Mouse (Mus musculus) embryonic stem cell, embryonic (primary cell): ENCODE data around the gene Ryr2.
"Not testable (repeated sequence)": the region's sequence is repeated elsewhere in the genome, so short reads cannot be mapped to it uniquely, and the experiment has no call there.

Experiments used
- CTCF ChIA-PET, 4 experiments: fragments of 300-600 bp in 2 of 4; fragments of 350-600 bp in 2 of 4; sonication (Branson Sonifier 250); formaldehyde crosslinking; loops; one replicate each; lab custom pipeline; 2022; ENCODE audit warnings: inconsistent platforms in 2 of 4; lab: Charles Lee
- POLR2A ChIA-PET, 4 experiments: fragments of 300-600 bp in 2 of 4; fragments of 350-600 bp in 2 of 4; sonication (Branson Sonifier 250); formaldehyde crosslinking; loops; one replicate each; lab custom pipeline; 2022; ENCODE audit warnings: antibody characterized with exemption in 4 of 4, inconsistent platforms in 1 of 4; lab: Charles Lee

Gene Ryr2

GRCm38 (mm10) chr13:11880503-11881227 lies 226.1 kb downstream of the Ryr2 start:
- CTCF ChIA-PET: interaction anchor here in 1 of 4 experiments (0.6 kb wide), 1 partner anchor 221 kb away, joined by 3 read pairs; no protein-coding TSS in a partner anchor

DNA sequence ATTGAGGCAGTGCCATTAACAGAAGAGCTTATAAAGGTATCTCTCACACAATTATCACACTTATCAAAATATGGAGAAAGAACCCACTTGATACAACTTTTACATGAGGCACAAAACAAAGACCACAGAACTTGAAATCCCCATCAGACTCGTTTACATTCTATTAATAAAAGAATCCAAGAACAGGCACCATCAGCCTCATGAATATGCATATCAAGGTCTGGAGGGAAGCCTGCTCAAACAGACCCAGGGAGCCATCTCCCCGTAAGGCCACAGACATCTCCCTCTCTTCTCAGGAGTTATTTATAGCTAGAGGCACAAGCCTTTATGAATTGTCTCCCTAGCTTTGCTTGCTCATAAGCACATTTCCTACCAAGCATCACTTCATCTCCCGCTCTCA lies 227.7 kb downstream of the Ryr2 start:
- POLR2A ChIA-PET: interaction anchor here in 1 of 4 experiments (1.2 kb wide), 1 partner anchor 14 kb away, joined by 3 read pairs; no protein-coding TSS in a partner anchor
- CTCF ChIA-PET: no interaction called here

More at GRCm38 (mm10) chr13:11880503-11881227, 226.1 kb downstream of the Ryr2 start:
- POLR2A ChIA-PET: interaction anchor here in 2 of 4 experiments (0.6 to 1.0 kb wide), 4 partner anchors 46 to 556 kb away, joined by 3 read pairs; no protein-coding TSS in a partner anchor

GRCm38 (mm10) chr13:11874852-11875251 lies 231.9 kb downstream of the Ryr2 start:
- ChIA-PET CTCF (interaction anchor here in 1 of 4 experiments (0.8 to 1.0 kb wide), 2 partner anchors 43 to 197 kb away, joined by 3 to 4 read pairs; no protein-coding TSS in a partner anchor), POLR2A (interaction anchor here in 2 of 4 experiments (0.8 to 1.1 kb wide), 2 partner anchors 9 to 10 kb away, joined by 3 read pairs; no protein-coding TSS in a partner anchor)

- ChIA-PET POLR2A (no interaction called here), CTCF (no interaction called here)
Measured at GRCm38 (mm10) chr13:11869971-11870370, 236.8 kb downstream of the Ryr2 start.

GRCm38 (mm10) chr13:11869486-11869885 lies 237.3 kb downstream of the Ryr2 start:
- CTCF ChIA-PET: no interaction called here
- POLR2A ChIA-PET: no interaction called here

DNA sequence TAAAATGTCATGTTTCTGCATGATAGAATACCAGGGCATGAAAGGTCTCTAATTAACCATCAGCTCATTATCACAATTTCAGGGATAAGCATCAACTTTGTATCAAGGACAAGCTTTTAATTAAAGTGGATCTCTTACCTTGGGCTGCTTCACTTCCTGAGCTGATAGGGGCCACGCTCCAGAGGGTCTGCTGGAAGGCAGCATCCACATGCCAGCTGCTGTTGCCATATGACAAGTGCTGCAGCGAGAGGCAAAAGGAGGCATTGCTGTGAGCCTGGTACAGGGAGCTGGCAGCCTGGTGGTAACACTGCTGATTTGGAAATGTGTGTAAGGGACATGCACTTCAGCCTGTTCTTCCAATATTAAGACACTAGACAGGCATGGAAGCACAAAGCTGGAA lies 237.8 kb downstream of the Ryr2 start:
- CTCF ChIA-PET: no interaction called here
- POLR2A ChIA-PET: no interaction called here

GRCm38 (mm10) chr13:11868056-11868455 lies 238.7 kb downstream of the Ryr2 start:
- ChIA-PET CTCF (no interaction called here), POLR2A (no interaction called here)

DNA sequence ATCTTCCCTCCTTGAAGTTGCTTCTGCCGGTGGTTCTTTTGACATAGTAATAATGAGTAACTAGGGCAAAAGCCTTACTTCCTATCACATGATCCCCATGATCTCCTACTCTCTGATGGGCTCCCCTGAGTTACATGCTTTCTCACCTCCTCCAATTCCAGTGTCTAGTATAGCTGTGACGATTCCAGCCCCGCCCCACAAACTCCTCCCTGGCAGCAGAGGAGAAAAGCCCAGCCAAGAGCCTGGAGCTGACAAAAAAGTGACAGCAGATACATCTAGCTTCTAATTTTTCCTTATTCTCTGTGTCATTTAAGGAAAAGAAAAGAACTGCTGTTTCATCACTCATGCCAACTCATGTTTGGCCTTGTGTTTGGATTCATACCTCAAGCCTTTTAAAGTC lies 241.5 kb downstream of the Ryr2 start:
- CTCF ChIA-PET: no interaction called here

GRCm38 (mm10) chr13:11851691-11852090 lies 255.1 kb downstream of the Ryr2 start:
- ChIA-PET CTCF (no interaction called here), POLR2A (no interaction called here)

More for the DNA sequence above, 241.5 kb downstream of the Ryr2 start:
- POLR2A ChIA-PET: interaction anchor here in 1 of 4 experiments (0.7 to 1.4 kb wide), 4 partner anchors 10 to 393 kb away, joined by 3 to 5 read pairs (median 4); partner anchors contain the start of gene Mtr

DNA sequence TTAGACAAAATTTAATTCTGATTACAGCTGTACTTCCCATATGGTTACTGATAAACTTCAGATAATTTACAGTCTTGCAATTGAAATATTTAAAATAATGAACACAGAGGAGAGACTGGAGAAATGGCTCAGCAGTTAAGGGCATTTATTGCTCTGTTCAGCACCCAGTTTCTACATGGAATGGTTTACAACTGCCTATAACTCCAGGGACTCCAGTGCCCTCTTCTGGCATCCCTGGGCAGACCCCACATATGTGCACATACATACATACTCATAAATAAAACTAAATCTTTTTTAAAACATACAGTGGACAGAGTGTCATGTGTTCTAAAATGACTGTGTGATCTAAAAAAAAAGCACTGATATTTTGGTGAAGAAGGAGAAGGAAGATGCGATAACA lies 262.9 kb downstream of the Ryr2 start:
- ChIA-PET POLR2A (no interaction called here), CTCF (no interaction called here)

DNA sequence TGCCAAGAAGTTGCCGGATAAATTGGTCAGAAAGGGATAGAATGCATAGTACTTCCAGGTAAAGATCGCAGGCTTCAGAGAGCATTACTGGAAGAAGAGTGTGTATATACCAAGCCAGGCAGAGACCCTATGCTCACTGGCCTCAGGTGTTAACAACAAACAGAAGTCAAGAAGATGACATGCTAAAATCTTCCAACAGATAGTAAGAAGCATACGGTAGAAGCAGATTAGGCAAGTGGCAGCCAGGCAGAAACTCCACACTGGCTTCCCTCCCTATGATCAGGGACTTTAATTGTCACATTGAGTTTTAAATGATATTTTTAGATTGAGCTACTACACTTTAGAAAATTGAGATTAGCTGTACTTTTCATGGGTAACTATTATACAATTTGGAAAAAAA lies 268.9 kb downstream of the Ryr2 start:
- POLR2A ChIA-PET: no interaction called here
- CTCF ChIA-PET: no interaction called here

GRCm38 (mm10) chr13:11837152-11837551 lies 269.6 kb downstream of the Ryr2 start:
- ChIA-PET CTCF (interaction anchor here in 1 of 4 experiments (1.6 kb wide), 1 partner anchor 11 kb away, joined by 6 read pairs; no protein-coding TSS in a partner anchor), POLR2A (interaction anchor here in 2 of 4 experiments (0.8 to 1.1 kb wide), 2 partner anchors 9 to 28 kb away, joined by 3 to 4 read pairs; no protein-coding TSS in a partner anchor)

GRCm38 (mm10) chr13:11836304-11837078 lies 270.3 kb downstream of the Ryr2 start:
- POLR2A ChIA-PET: interaction anchor here in 2 of 4 experiments (0.6 to 1.1 kb wide), 4 partner anchors 8 to 47 kb away, joined by 3 to 4 read pairs (median 4); no protein-coding TSS in a partner anchor
- CTCF ChIA-PET: interaction anchor here in 2 of 4 experiments (0.9 to 1.6 kb wide), 2 partner anchors 11 kb away, joined by 3 to 6 read pairs; no protein-coding TSS in a partner anchor

DNA sequence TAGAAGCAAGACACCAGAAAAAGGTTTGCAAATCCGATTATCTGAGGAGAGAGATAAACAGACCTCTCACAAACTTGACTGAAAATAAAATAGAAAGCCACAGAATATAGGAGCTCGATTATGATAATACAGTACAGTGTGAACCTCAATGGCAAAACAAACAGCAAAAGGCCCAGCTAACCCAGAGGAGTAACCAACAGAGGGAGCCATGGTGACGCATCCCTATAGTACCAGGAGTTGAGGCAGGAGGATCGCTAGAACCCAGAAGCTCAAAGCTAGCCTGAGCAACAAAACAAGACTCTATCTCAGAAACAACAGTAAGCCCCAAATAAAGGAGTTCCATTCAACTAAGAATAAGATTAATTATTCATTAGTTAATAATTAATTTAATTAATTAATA lies 275.5 kb downstream of the Ryr2 start:
- CTCF ChIA-PET: interaction anchor here in 2 of 4 experiments (0.7 to 1.5 kb wide), 6 partner anchors 22 to 276 kb away, joined by 3 to 5 read pairs (median 4); partner anchors contain the start of gene Ryr2 (in 1 of the 2)
- POLR2A ChIA-PET: no interaction called here

- ChIA-PET CTCF (interaction anchor here (0.5 to 1.4 kb wide), 17 partner anchors 11 to 447 kb away, joined by 3 to 7 read pairs (median 3); partner anchors contain the start of gene Ryr2 (in 2 of the 4)), POLR2A (interaction anchor here in 1 of 4 experiments (0.7 kb wide), 1 partner anchor 45 kb away, joined by 3 read pairs; no protein-coding TSS in a partner anchor)
Measured at GRCm38 (mm10) chr13:11825563-11826226, 281.1 kb downstream of the Ryr2 start.

- ChIA-PET CTCF (interaction anchor here in 1 of 4 experiments (0.5 kb wide), 1 partner anchor 450 kb away, joined by 3 read pairs; no protein-coding TSS in a partner anchor), POLR2A (interaction anchor here in 2 of 4 experiments (0.6 to 1.3 kb wide), 2 partner anchors 9 to 351 kb away, joined by 3 read pairs; no protein-coding TSS in a partner anchor)
Measured at GRCm38 (mm10) chr13:11818723-11819122, 288.0 kb downstream of the Ryr2 start.

DNA sequence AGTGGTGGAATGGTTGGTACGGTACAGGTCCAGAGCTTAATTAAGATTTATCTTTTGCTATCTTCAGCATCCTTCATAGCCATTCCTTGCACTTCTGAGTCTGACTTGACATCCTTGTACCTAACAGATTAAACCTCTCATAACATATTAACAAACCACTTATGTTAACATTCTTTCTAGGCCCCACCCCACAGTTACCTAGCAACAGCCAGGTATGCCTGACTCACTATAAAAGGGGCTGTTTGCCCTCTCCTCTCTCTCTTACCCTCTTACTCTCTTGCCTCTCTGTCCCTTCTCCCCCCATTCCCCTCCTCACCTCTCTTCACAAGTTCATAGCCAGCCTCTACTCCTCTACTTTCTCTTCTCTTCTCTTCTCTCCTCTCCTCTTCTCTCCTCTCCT lies 297.4 kb downstream of the Ryr2 start:
- POLR2A ChIA-PET: not testable (repeated sequence)

DNA sequence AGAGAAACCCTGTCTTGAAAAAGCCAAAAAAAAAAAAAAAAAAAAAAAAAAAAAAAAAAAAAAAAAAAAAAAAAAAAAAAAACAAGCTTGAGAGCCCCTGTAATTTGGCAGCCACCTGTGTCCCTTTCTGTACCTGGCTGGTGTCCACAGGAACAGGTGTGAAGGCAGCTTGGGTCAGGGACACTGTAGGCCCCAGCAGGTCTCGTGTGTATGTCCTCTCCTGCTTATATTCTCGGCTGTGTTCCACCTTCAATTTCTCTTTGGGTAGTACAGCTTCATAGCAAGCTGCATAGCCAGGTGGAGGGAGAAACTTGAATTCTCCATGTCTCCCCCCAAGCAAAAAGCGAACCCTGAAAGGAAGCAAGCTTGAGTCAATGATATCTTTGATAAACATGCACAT lies 314.2 kb downstream of the Ryr2 start:
- ChIA-PET CTCF (no interaction called here), POLR2A (no interaction called here)

More for the DNA sequence above, 297.4 kb downstream of the Ryr2 start:
- CTCF ChIA-PET: interaction anchor here in 1 of 4 experiments (0.6 kb wide), 1 partner anchor 22 kb away, joined by 4 read pairs; no protein-coding TSS in a partner anchor
